Mouse (Mus musculus) heart, adult 2 months (tissue): ENCODE results near the gene Pyy.

Source experiments
- CTCF ChIP-seq: fragments of 200-600 bp; IDR thresholded peaks from 2 replicates; pipeline ENCODE4 v1.8.1; 2022; ENCODE audit warnings: antibody characterized with exemption, mild to moderate bottlenecking, moderate library complexity
- EP300 ChIP-seq: fragments of 200-500 bp; IDR thresholded peaks from 2 replicates; pipeline ENCODE4 v1.6.1; 2011; ENCODE audit warnings: low read depth, low read length, control low read depth; ENCODE audit not compliant: insufficient read depth
- POLR2A ChIP-seq: fragments of 200-500 bp; IDR thresholded peaks from 2 replicates; pipeline ENCODE4 v1.6.1; 2011; ENCODE audit warnings: mild to moderate bottlenecking, low read depth, low read length, control low read depth; ENCODE audit not compliant: insufficient read depth

DNA sequence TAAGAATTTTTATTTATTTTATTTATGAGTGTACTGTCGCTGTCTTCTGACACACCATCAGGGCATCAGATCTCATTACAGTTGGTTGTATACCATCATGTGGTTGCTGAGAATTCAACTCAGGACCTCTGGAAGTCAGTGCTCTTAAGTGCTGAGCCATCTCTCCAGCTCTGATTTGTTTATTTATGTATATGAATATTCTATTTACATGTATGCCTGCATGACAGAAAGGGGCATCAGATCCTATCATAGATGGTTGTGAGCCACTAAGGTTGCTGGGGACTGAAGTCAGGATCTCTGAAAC, 49.1 kb upstream of the Pyy start:
- TF ChIP-seq CTCF (no peak), POLR2A (no peak), EP300 (no peak)
